Mouse (Mus musculus) kidney, embryonic 16.5 days (tissue): ENCODE measurements around the gene Glb1l. TPM values are rescaled to one million over a fixed set of nuclear protein-coding genes. Genes with fewer than 3 reads are reported as not detected.

ENCODE experiments used
- ATAC-seq: fragments of 200-750 bp; cut with Nextera tagmentation; 2 replicates; pipeline ENCODE4 v1.8.0; 2017; ENCODE audit warnings: moderate TSS enrichment; ENCODE audit not compliant: low FRiP score, low TSS enrichment
- H3K27ac ChIP-seq: fragments of 300-500 bp; sonication (generic); 2 replicates; pipeline ENCODE4 v1.5.1; 2014; ENCODE audit warnings: low read length
- H3K27me3 ChIP-seq: fragments of 300-500 bp; sonication (generic); 2 replicates; pipeline ENCODE4 v1.6.1; 2014; ENCODE audit warnings: low read length, control low read depth, mixed read lengths; ENCODE audit not compliant: insufficient read depth
- H3K36me3 ChIP-seq: fragments of 300-500 bp; sonication (generic); 2 replicates; pipeline ENCODE4 v1.6.1; 2014; ENCODE audit warnings: low read length, control low read depth, mixed read lengths; ENCODE audit not compliant: insufficient read depth
- H3K4me1 ChIP-seq: fragments of 300-500 bp; sonication (generic); 2 replicates; pipeline ENCODE4 v1.6.1; 2014; ENCODE audit warnings: low read length, control low read depth, mixed read lengths; ENCODE audit not compliant: insufficient read depth
- H3K4me2 ChIP-seq: fragments of 300-500 bp; sonication (generic); replicated peaks from 2 replicates; pipeline ENCODE4 v1.6.1; 2014; ENCODE audit warnings: low read depth, low read length
- H3K4me3 ChIP-seq: fragments of 300-500 bp; sonication (generic); 2 replicates; pipeline ENCODE4 v1.5.1; 2014; ENCODE audit warnings: mild to moderate bottlenecking, low read length
- H3K9ac ChIP-seq: fragments of 300-500 bp; sonication (generic); replicated peaks from 2 replicates; pipeline ENCODE4 v1.6.1; 2014; ENCODE audit warnings: low read length
- H3K9me3 ChIP-seq: fragments of 300-500 bp; sonication (generic); 2 replicates; pipeline ENCODE4 v1.6.1; 2016; ENCODE audit warnings: low read length, control low read depth
- WGBS: fragments of 180-500 bp; shearing (Covaris S2); extraction: QIAGEN DNeasy Blood & Tissue Kit; methylation state at CpG from one replicate; pipeline ENCODE4 v1.1.7; 2014; 5-methylcytosine and 5-hydroxymethylcytosine counted together
- polyA plus RNA-seq: library from polyadenylated mRNA; unstranded; fragments of >200 nt; fragmentation: Nextera tagmentation; extraction: Ambion mirVana; gene quantifications from 2 replicates; pipeline ENCODE4 v1.2.1, GENCODE M21; 2015

The Glb1l gene
- 57.4 and 63.8 TPM in 2 replicates for polyA plus RNA-seq

GRCm38 (mm10) chr1:75210136-75211087, at the start of gene Glb1l, which contains the start of gene Stk16:
Gene Glb1l, minus strand, starts transcription at chr1:75210813.
Gene Stk16, plus strand, starts transcription at chr1:75210838.
- peaks cover 48% of the 10 kb centered on the region for H3K4me1 ChIP-seq
- peak within 1 kb of the TSS; percentile 97 for H3K9ac ChIP-seq
- peak; percentile 79 for ATAC-seq
- WGBS = 3% methylated on average over 42 of the region's 42 CpGs
- H3K4me2 ChIP-seq = peak within 1 kb of the TSS; percentile 84
- H3K36me3 ChIP-seq = peaks cover 27% of the 10 kb centered on the region
- no peaks in the 10 kb centered on the region for H3K9me3 ChIP-seq
- H3K27ac ChIP-seq = peak within 1 kb of the TSS; percentile 89
- H3K27me3 ChIP-seq = no peaks in the 10 kb centered on the region
- H3K4me3 ChIP-seq = peak within 1 kb of the TSS; percentile 98

- no peaks in the 10 kb centered on the region for H3K27me3 ChIP-seq
- WGBS = 62% methylated on average over 10 of the region's 10 CpGs
- H3K9ac ChIP-seq = no peak overlapping the region
- H3K4me2 ChIP-seq = no peak overlapping the region
- H3K4me1 ChIP-seq = no peaks in the 10 kb centered on the region; the same call in 1 of the 2 replicates
- H3K4me3 ChIP-seq = no peak overlapping the region
- no peak overlapping the region for H3K27ac ChIP-seq
- no peaks in the 10 kb centered on the region for H3K9me3 ChIP-seq
- no peak for ATAC-seq
- no peaks in the 10 kb centered on the region for H3K36me3 ChIP-seq
These were observed 45.0 kb upstream of the Glb1l start for GRCm38 (mm10) chr1:75255516-75256046.

- no peaks in the 10 kb centered on the region for H3K27me3 ChIP-seq
- 78% methylated on average over 8 of the region's 8 CpGs for WGBS
- no peaks in the 10 kb centered on the region for H3K36me3 ChIP-seq
- no peaks in the 10 kb centered on the region; the same call in 1 of the 2 replicates for H3K4me1 ChIP-seq
- H3K4me2 ChIP-seq = no peak overlapping the region
- no peak overlapping the region for H3K9ac ChIP-seq
- no peak overlapping the region for H3K27ac ChIP-seq
- H3K4me3 ChIP-seq = no peak overlapping the region
- no peak for ATAC-seq
- no peaks in the 10 kb centered on the region for H3K9me3 ChIP-seq
These were observed 44.0 kb upstream of the Glb1l start for GRCm38 (mm10) chr1:75254625-75255013.

- ATAC-seq = no peak
- Histone ChIP-seq H3K9ac (no peak overlapping the region), H3K4me2 (no peak overlapping the region), H3K4me3 (no peak overlapping the region), H3K4me1 (no peaks in the 10 kb centered on the region; the same call in 1 of the 2 replicates), H3K27me3 (no peaks in the 10 kb centered on the region), H3K9me3 (no peaks in the 10 kb centered on the region), H3K27ac (no peak overlapping the region), H3K36me3 (no peaks in the 10 kb centered on the region)
- 62% methylated on average over 16 of the region's 16 CpGs for WGBS
These were observed 43.4 kb upstream of the Glb1l start for GRCm38 (mm10) chr1:75253849-75254624.

- Histone ChIP-seq H3K9me3 (no peaks in the 10 kb centered on the region), H3K36me3 (no peaks in the 10 kb centered on the region), H3K4me1 (peaks cover 6% of the 10 kb centered on the region), H3K27ac (no peak overlapping the region), H3K4me3 (no peak overlapping the region), H3K27me3 (no peaks in the 10 kb centered on the region), H3K4me2 (no peak overlapping the region), H3K9ac (no peak overlapping the region)
- WGBS = 79% methylated on average over 16 of the region's 16 CpGs
- ATAC-seq = no peak
These were observed 42.4 kb upstream of the Glb1l start for GRCm38 (mm10) chr1:75253029-75253428.

- 69% methylated on average over 13 of the region's 13 CpGs for WGBS
- Histone ChIP-seq H3K4me3 (no peak overlapping the region), H3K27me3 (no peaks in the 10 kb centered on the region), H3K4me2 (no peak overlapping the region), H3K9me3 (no peaks in the 10 kb centered on the region), H3K36me3 (no peaks in the 10 kb centered on the region), H3K27ac (no peak overlapping the region), H3K4me1 (peaks cover 11% of the 10 kb centered on the region), H3K9ac (no peak overlapping the region)
- ATAC-seq = 0 out of 2 replicates have a peak, but pooled peaks have one; percentile 6
These were observed 41.7 kb upstream of the Glb1l start for GRCm38 (mm10) chr1:75252308-75252707.

GRCm38 (mm10) chr1:75251112-75251970, 40.7 kb upstream of the Glb1l start:
- H3K4me3 ChIP-seq = peak overlapping the region; percentile 24
- 0 out of 2 replicates have a peak overlapping the region, but pooled peaks have one; percentile 3 for H3K9ac ChIP-seq
- peak; percentile 63 for ATAC-seq
- H3K9me3 ChIP-seq = no peaks in the 10 kb centered on the region
- H3K4me2 ChIP-seq = peak overlapping the region; percentile 48
- no peak overlapping the region for H3K27ac ChIP-seq
- no peaks in the 10 kb centered on the region for H3K36me3 ChIP-seq
- 5% methylated on average over 22 of the region's 22 CpGs for WGBS
- peaks cover 11% of the 10 kb centered on the region for H3K4me1 ChIP-seq
- H3K27me3 ChIP-seq = no peaks in the 10 kb centered on the region

- no peak overlapping the region for H3K4me2 ChIP-seq
- no peak overlapping the region for H3K4me3 ChIP-seq
- H3K4me1 ChIP-seq = peaks cover 11% of the 10 kb centered on the region
- no peaks in the 10 kb centered on the region for H3K9me3 ChIP-seq
- no peak overlapping the region for H3K27ac ChIP-seq
- ATAC-seq = 0 out of 2 replicates have a peak, but pooled peaks have one; percentile 21
- H3K9ac ChIP-seq = no peak overlapping the region
- no peaks in the 10 kb centered on the region for H3K27me3 ChIP-seq
- 50% methylated on average over 3 of the region's 3 CpGs for WGBS
- no peaks in the 10 kb centered on the region for H3K36me3 ChIP-seq
These were observed 39.9 kb upstream of the Glb1l start for GRCm38 (mm10) chr1:75250498-75250897.
